Mouse (Mus musculus) thymus, adult 18-20 months (tissue): ENCODE results near the gene Skint6.
"Not testable (repeated sequence)": the region's sequence is repeated elsewhere in the genome, so short reads cannot be mapped to it uniquely, and the experiment has no call there.

Experiments
- DNase-seq, 2 experiments: peaks; one replicate each; pipeline ENCODE4 v3.0.0; 2022; ENCODE audit warnings: mixed read lengths in 2 of 2

Gene Skint6

GRCm38 (mm10) chr4:113286873-113287272, at the start of gene Skint6:
TSS of gene Skint6 (minus strand) at chr4:113286973.
- DNase-seq, result no peak

DNA sequence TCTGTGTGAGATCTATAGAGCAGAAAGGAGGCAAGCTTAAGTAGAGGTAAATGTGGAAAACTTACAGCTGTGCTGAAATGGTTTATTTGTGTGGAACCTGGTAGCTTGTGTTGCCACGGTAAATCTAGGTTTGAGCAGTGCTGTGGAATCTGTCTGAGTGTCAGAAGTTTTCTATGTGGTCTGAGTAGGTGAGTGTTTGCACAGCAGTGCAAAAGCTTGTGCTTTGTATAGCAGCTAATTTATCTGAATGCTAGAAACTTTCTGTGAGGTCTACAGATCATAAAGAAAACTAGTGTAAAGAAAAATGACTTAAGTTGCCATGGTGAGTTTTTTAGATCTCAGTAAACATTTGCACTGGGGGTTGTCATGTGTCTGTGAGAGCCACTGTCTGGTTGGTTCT, 34.1 kb upstream of the Skint6 start:
- no peak for DNase-seq

GRCm38 (mm10) chr4:113301773-113302473, 15.2 kb upstream of the Skint6 start:
- DNase-seq, result no peak

DNA sequence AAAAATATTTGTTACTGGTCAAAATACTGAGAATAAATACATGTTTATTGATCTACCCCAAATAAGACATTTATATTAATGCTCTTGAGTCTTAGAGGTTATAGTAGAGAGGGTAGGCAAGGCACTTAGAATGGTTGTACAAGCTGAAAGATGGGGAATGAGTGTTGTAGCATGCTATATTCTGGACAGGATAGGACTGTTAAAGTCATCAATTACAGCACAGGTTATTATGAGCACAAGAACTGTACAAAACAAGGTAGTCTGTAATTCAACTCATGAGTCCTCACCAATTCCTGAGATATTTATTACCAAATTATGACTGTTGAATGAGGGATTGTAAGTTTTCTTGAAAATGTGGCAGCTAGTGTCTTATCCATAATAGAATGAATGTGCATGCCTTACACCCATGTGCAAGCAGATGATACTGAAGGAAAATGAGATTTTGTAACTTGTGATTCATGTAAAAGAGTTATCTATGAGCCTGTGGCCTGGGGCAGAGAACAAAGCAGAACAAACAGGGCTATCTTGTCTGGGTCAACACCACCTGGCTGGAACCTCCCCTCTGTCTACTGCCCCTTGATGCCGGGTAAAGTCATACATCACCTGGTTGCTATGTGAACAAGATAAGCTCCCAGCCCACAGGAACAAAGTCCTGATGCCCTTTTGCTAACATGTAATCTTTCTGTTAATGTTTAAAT, 23.3 kb downstream of the Skint6 start:
- DNase-seq, result no peak

GRCm38 (mm10) chr4:113245808-113246207, 41.0 kb downstream of the Skint6 start:
- DNase-seq, result no peak

GRCm38 (mm10) chr4:113067621-113068020, 219.2 kb downstream of the Skint6 start:
- no peak for DNase-seq

DNA sequence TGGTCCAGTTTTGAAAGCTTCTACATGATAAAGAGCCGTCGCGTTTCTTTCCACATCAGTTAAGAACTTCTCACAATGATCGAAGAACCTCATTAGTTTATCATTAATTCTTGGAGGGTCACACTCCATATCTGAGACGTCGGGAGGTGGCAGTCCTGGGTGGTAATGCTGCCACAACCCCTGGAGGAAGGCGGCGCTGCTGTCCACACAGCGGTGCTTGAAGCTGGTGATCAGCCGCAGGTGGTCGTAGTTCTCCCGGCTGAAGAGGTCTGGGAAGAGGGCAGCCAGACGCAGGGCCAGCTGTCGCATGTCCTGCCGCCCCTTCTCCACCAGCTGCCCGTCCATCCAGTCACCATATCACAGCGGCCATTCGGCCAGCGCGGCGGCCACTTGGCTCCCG, 307.6 kb downstream of the Skint6 start:
- not testable (repeated sequence) for DNase-seq

GRCm38 (mm10) chr4:112790646-112791045, 496.1 kb downstream of the Skint6 start:
- no peak for DNase-seq

- no peak for DNase-seq
Observed at GRCm38 (mm10) chr4:112774766-112775165, 512.0 kb downstream of the Skint6 start, which contains the start of gene Skint10. TSS of gene Skint10 (minus strand) at chr4:112774866.
